Mouse (Mus musculus) lung, postnatal 36 days (tissue): ENCODE results near the gene Nbeal2.
"Not testable (repeated sequence)": the region's sequence is repeated elsewhere in the genome, so short reads cannot be mapped to it uniquely, and the experiment has no call there.

ENCODE experiments used
- DNase-seq: peaks from one replicate; pipeline ENCODE4 v3.0.0; 2022; ENCODE audit warnings: mixed read lengths

Gene Nbeal2

GRCm38 (mm10) chr9:110653655-110654461 lies at the start of gene Nbeal2:
Gene Nbeal2, minus strand, starts transcription at chr9:110654161.
- DNase-seq, result peak; percentile 98

- DNase-seq, result peak; percentile 19
These were observed 48.9 kb upstream of the Nbeal2 start for GRCm38 (mm10) chr9:110702848-110703247.

- DNase-seq, result no peak
These were observed 47.4 kb upstream of the Nbeal2 start for GRCm38 (mm10) chr9:110701114-110702032.

- no peak for DNase-seq
These were observed 45.6 kb upstream of the Nbeal2 start for GRCm38 (mm10) chr9:110699574-110699973.

- DNase-seq, result no peak
These were observed 43.5 kb upstream of the Nbeal2 start for GRCm38 (mm10) chr9:110697465-110697864.

- DNase-seq, result no peak
These were observed 42.5 kb upstream of the Nbeal2 start for GRCm38 (mm10) chr9:110696427-110696826.

GRCm38 (mm10) chr9:110695165-110695755 lies 41.3 kb upstream of the Nbeal2 start:
- DNase-seq, result no peak

GRCm38 (mm10) chr9:110689261-110689779 lies 35.4 kb upstream of the Nbeal2 start:
- peak; percentile 76 for DNase-seq

- DNase-seq, result peak; percentile 33
These were observed 33.9 kb upstream of the Nbeal2 start for GRCm38 (mm10) chr9:110687846-110688245.

- DNase-seq, result no peak
These were observed 33.1 kb upstream of the Nbeal2 start for GRCm38 (mm10) chr9:110687061-110687460.

- no peak for DNase-seq
These were observed 32.5 kb upstream of the Nbeal2 start for GRCm38 (mm10) chr9:110686472-110686871.

- peak; percentile 65 for DNase-seq
These were observed 31.6 kb upstream of the Nbeal2 start for GRCm38 (mm10) chr9:110685591-110685990.

GRCm38 (mm10) chr9:110685187-110685586 lies 31.2 kb upstream of the Nbeal2 start:
- no peak for DNase-seq

- peak; percentile 94 for DNase-seq
These were observed 30.3 kb upstream of the Nbeal2 start for GRCm38 (mm10) chr9:110684100-110684831.

- peak; percentile 75 for DNase-seq
These were observed 29.7 kb upstream of the Nbeal2 start for GRCm38 (mm10) chr9:110683574-110684099.

- DNase-seq, result not testable (repeated sequence)
These were observed 28.7 kb upstream of the Nbeal2 start for GRCm38 (mm10) chr9:110682697-110683096.

- DNase-seq, result peak; percentile 56
These were observed 28.3 kb upstream of the Nbeal2 start for GRCm38 (mm10) chr9:110682255-110682654.

- DNase-seq, result peak; percentile 43
These were observed 27.9 kb upstream of the Nbeal2 start for GRCm38 (mm10) chr9:110681817-110682216.

- no peak for DNase-seq
These were observed 27.0 kb upstream of the Nbeal2 start for GRCm38 (mm10) chr9:110680736-110681507.

GRCm38 (mm10) chr9:110678886-110679285 lies 24.9 kb upstream of the Nbeal2 start:
- no peak for DNase-seq

- peak; percentile 71 for DNase-seq
These were observed 22.5 kb upstream of the Nbeal2 start for GRCm38 (mm10) chr9:110676492-110676911.
